Mouse (Mus musculus) liver, adult 2 months (tissue): ENCODE measurements around the gene Cdc42ep5. TPM values are rescaled to one million over a fixed set of nuclear protein-coding genes. Genes with fewer than 3 reads are reported as not detected.

Experiments
- DNase-seq: peaks from one replicate; pipeline ENCODE4 v3.0.0-alpha.2; 2011; ENCODE audit warnings: low read depth, low spot score; ENCODE audit errors: extremely low read depth
- H3K27ac ChIP-seq: fragments of 200-500 bp; replicated peaks from 2 replicates; pipeline ENCODE4 v1.5.1; 2012; ENCODE audit warnings: low read depth, mild to moderate bottlenecking, control low read depth, inconsistent platforms, low read length; ENCODE audit not compliant: insufficient read depth
- H3K27me3 ChIP-seq: fragments of 200-500 bp; 2 replicates; pipeline ENCODE4 v1.6.1; 2012; ENCODE audit warnings: mild to moderate bottlenecking, moderate library complexity, low read length, inconsistent platforms; ENCODE audit not compliant: control insufficient read depth, insufficient read depth
- H3K36me3 ChIP-seq: fragments of 200-500 bp; 2 replicates; pipeline ENCODE4 v1.6.1; 2012; ENCODE audit warnings: low read length, inconsistent platforms; ENCODE audit not compliant: control insufficient read depth, insufficient read depth
- H3K4me1 ChIP-seq: fragments of 200-500 bp; 2 replicates; pipeline ENCODE4 v1.6.1; 2011; ENCODE audit warnings: low read length; ENCODE audit not compliant: control insufficient read depth, insufficient read depth
- H3K4me3 ChIP-seq: fragments of 200-500 bp; 2 replicates; pipeline ENCODE4 v1.5.1; 2011; ENCODE audit warnings: low read depth, mild to moderate bottlenecking, control low read depth, low read length, moderate library complexity; ENCODE audit not compliant: insufficient read depth
- H3K79me2 ChIP-seq: fragments of 200-500 bp; 2 replicates; pipeline ENCODE4 v1.6.1; 2012; ENCODE audit warnings: inconsistent platforms, mild to moderate bottlenecking, low read length, moderate library complexity; ENCODE audit not compliant: control insufficient read depth, insufficient read depth
- H3K9ac ChIP-seq: fragments of 200-500 bp; 2 replicates; pipeline ENCODE4 v1.6.1; 2012; ENCODE audit warnings: low read depth, mild to moderate bottlenecking, control low read depth, inconsistent platforms, low read length
- CTCF ChIP-seq: fragments of 200-500 bp; IDR thresholded peaks from 2 replicates; pipeline ENCODE4 v1.5.1; 2011; ENCODE audit warnings: low read depth, low read length, control low read depth
- POLR2A ChIP-seq: fragments of 200-500 bp; IDR thresholded peaks from 2 replicates; pipeline ENCODE4 v1.6.1; 2011; ENCODE audit warnings: low read length, control low read depth; ENCODE audit not compliant: insufficient read depth; ENCODE audit errors: extremely low read depth
- WGBS: fragments of 180-500 bp; shearing (Covaris S2); methylation state at CpG from one replicate; pipeline ENCODE4 v1.1.7; 2018; 5-methylcytosine and 5-hydroxymethylcytosine counted together
- polyA plus RNA-seq: library from polyadenylated mRNA; depleted of rRNA; stranded (reverse); fragments of >200 nt; gene quantifications from 2 replicates; pipeline ENCODE4 v1.2.3, GENCODE M21; 2012
- total RNA-seq: library from RNA; depleted of rRNA; stranded (reverse); fragments of >200 nt; gene quantifications from 2 replicates; pipeline ENCODE4 v1.2.3, GENCODE M21; 2014

Cdc42ep5 gene
- total and polyA plus RNA-seq, 2 experiments = 2.0 to 4.1 TPM

- H3K79me2 ChIP-seq = no peaks in the 10 kb centered on the region
- H3K4me1 ChIP-seq = no peaks in the 10 kb centered on the region
- no peaks in the 10 kb centered on the region for H3K36me3 ChIP-seq
- H3K27me3 ChIP-seq = peaks cover 15% of the 10 kb centered on the region
- H3K4me3 ChIP-seq = no peak overlapping the region
- H3K27ac ChIP-seq = no peak overlapping the region
- WGBS = 69% methylated on average over 11 of the region's 11 CpGs
- TF ChIP-seq CTCF (no peak), POLR2A (no peak)
- DNase-seq = no peak
- no peak overlapping the region for H3K9ac ChIP-seq
Measured at GRCm38 (mm10) chr7:4122076-4122768, 42.4 kb downstream of the Cdc42ep5 start.

GRCm38 (mm10) chr7:4119976-4120921 is 44.4 kb downstream of the Cdc42ep5 start:
- Histone ChIP-seq H3K79me2 (no peaks in the 10 kb centered on the region), H3K4me1 (no peaks in the 10 kb centered on the region), H3K27me3 (peaks cover 15% of the 10 kb centered on the region), H3K27ac (no peak overlapping the region), H3K36me3 (no peaks in the 10 kb centered on the region), H3K4me3 (no peak overlapping the region), H3K9ac (no peak overlapping the region)
- DNase-seq = no peak
- TF ChIP-seq POLR2A = no peak
- TF ChIP-seq CTCF = no peak
- whole genome bisulfite sequencing = 28% methylated on average over 18 of the region's 19 CpGs

GRCm38 (mm10) chr7:4119344-4119902 is 45.2 kb downstream of the Cdc42ep5 start, which contains the start of gene Ttyh1:
Gene Ttyh1 (plus strand): TSS chr7:4119408.
- no peak within 1 kb of the TSS for H3K9ac ChIP-seq
- no peak for TF ChIP-seq POLR2A
- TF ChIP-seq CTCF = peak; percentile 71
- H3K4me3 ChIP-seq = peak within 1 kb of the TSS; percentile 25; the same call in 1 of the 2 replicates

GRCm38 (mm10) chr7:4117050-4117814 is 47.4 kb downstream of the Cdc42ep5 start:
- H3K27me3 ChIP-seq = peaks cover 15% of the 10 kb centered on the region
- no peak for DNase-seq
- H3K79me2 ChIP-seq = no peaks in the 10 kb centered on the region
- TF ChIP-seq CTCF (no peak), POLR2A (no peak)
- no peak overlapping the region for H3K27ac ChIP-seq
- H3K4me3 ChIP-seq = no peak overlapping the region
- H3K36me3 ChIP-seq = no peaks in the 10 kb centered on the region
- no peak overlapping the region for H3K9ac ChIP-seq
- no peaks in the 10 kb centered on the region for H3K4me1 ChIP-seq
- 66% methylated on average over 8 of the region's 8 CpGs for whole genome bisulfite sequencing

More at GRCm38 (mm10) chr7:4119344-4119902, 45.2 kb downstream of the Cdc42ep5 start, which contains the start of gene Ttyh1:
- H3K79me2 ChIP-seq = no peaks in the 10 kb centered on the region
- H3K27me3 ChIP-seq = peaks cover 15% of the 10 kb centered on the region
- DNase-seq = no peak
- H3K36me3 ChIP-seq = no peaks in the 10 kb centered on the region
- WGBS = 3% methylated on average over 31 of the region's 37 CpGs
- H3K4me1 ChIP-seq = no peaks in the 10 kb centered on the region
- H3K27ac ChIP-seq = no peak within 1 kb of the TSS

GRCm38 (mm10) chr7:4111766-4112165 is 52.9 kb downstream of the Cdc42ep5 start:
- no peak for TF ChIP-seq CTCF
- TF ChIP-seq POLR2A = no peak
- H3K27ac ChIP-seq = no peak overlapping the region
- no peak overlapping the region for H3K9ac ChIP-seq
- WGBS = 34% methylated on average over 3 of the region's 3 CpGs
- no peaks in the 10 kb centered on the region for H3K27me3 ChIP-seq
- DNase-seq = no peak
- H3K79me2 ChIP-seq = no peaks in the 10 kb centered on the region
- H3K4me3 ChIP-seq = no peak overlapping the region
- H3K4me1 ChIP-seq = no peaks in the 10 kb centered on the region
- no peaks in the 10 kb centered on the region for H3K36me3 ChIP-seq
